Mouse (Mus musculus) cerebellum, adult 2 months (tissue): ENCODE measurements around the gene Batf2.

Experiments used
- CTCF ChIP-seq: fragments of 200-500 bp; IDR thresholded peaks from 2 replicates; pipeline ENCODE4 v1.5.1; 2011; ENCODE audit warnings: low read depth, mild to moderate bottlenecking, control low read depth, low read length, moderate library complexity, borderline replicate concordance; ENCODE audit not compliant: insufficient read depth
- POLR2A ChIP-seq: fragments of 200-500 bp; IDR thresholded peaks from 2 replicates; pipeline ENCODE4 v1.6.1; 2011; ENCODE audit warnings: low read length, control low read depth, borderline replicate concordance; ENCODE audit not compliant: insufficient read depth

DNA sequence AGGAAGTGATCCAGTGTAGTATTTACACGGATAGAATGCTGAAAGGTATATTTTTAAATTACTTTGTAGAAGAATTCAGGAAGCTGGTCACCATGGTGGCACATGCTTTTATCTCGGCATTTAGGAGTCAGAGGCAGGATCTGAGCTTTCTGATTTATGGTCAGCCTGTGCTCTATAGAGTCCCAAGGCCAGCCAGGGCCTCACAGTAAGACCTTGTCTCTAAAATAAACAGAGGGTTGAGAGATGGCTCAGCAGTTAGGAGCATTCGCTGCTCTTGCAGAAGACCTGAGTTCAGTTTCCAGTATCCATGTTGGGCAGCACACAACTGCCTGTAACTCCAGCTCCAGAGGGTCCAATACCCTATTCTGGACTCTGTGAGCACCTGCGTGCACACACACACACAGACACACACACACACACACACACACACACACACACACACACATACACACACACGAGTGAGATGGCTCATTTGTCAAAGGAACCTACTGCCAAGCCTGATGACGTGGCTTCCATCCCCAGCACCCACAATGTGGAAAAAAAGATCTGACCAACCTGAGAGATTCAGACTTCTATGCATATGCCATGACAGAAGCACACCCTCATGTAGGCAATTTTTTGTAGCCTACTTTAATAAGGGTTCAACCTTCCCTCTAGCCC, 75.4 kb downstream of the Batf2 start:
- TF ChIP-seq CTCF (no peak), POLR2A (no peak)
